Mouse (Mus musculus): ENCODE measurements at regions not wholly inside any gene's neighbourhood (a gene's known extent, or its start where the extent isn't known, plus 50 kb on each side); places are given as distances from the start of the nearest gene placed in this dataset.
A peak's percentile ranks its signal among the peaks of the same experiment; 100 is the strongest.

- no peak overlapping the region for H3K4me3 ChIP-seq
- intact Hi-C loops (cut with DNase I) = no loop called here
- no peak for TF ChIP-seq CTCF (IDR thresholded peaks at IDR 0.05)
- no peak for DNase-seq
- H3K27ac ChIP-seq = no peak overlapping the region
Measured at GRCm38 (mm10) chr10:98744662-98745061, 169.5 kb upstream of the Atp2b1 start.

- no peak for DNase-seq
- no peak overlapping the region for H3K27ac ChIP-seq
- no peak for TF ChIP-seq CTCF (IDR thresholded peaks at IDR 0.05)
- H3K4me3 ChIP-seq = no peak overlapping the region
- intact Hi-C loops (cut with DNase I) = no loop called here
Measured at GRCm38 (mm10) chr10:98745409-98745808, 168.8 kb upstream of the Atp2b1 start.

- TF ChIP-seq CTCF (IDR thresholded peaks at IDR 0.05) = no peak
- no peak for DNase-seq
- intact Hi-C loops (cut with DNase I) = no loop called here
- Histone ChIP-seq H3K27ac (no peak overlapping the region), H3K4me3 (no peak overlapping the region)
Measured at GRCm38 (mm10) chr10:98745861-98746260, 168.3 kb upstream of the Atp2b1 start.

GRCm38 (mm10) chr10:98748856-98749583, 165.2 kb upstream of the Atp2b1 start:
- TF ChIP-seq CTCF (IDR thresholded peaks at IDR 0.05) = no peak
- no peak for DNase-seq
- Histone ChIP-seq H3K27ac (no peak overlapping the region; the same call in 1 of the 2 replicates), H3K4me3 (no peak overlapping the region)
- intact Hi-C loops (cut with DNase I) = no loop called here

- intact Hi-C loops (cut with DNase I) = no loop called here
Measured at GRCm38 (mm10) chr10:98749584-98749947, 164.6 kb upstream of the Atp2b1 start.

GRCm38 (mm10) chr10:98751376-98752058, 162.7 kb upstream of the Atp2b1 start:
- Histone ChIP-seq H3K27ac (no peak overlapping the region), H3K4me3 (no peak overlapping the region)
- peak; percentile 24 for DNase-seq
- no peak for TF ChIP-seq CTCF (IDR thresholded peaks at IDR 0.05)
- intact Hi-C loops (cut with DNase I) = no loop called here

More at GRCm38 (mm10) chr10:98749584-98749947, 164.6 kb upstream of the Atp2b1 start:
- H3K27ac ChIP-seq = no peak overlapping the region
- no peak for TF ChIP-seq CTCF (IDR thresholded peaks at IDR 0.05)
- no peak for DNase-seq
- no peak overlapping the region for H3K4me3 ChIP-seq

GRCm38 (mm10) chr10:98761080-98761479, 153.1 kb upstream of the Atp2b1 start:
- intact Hi-C loops (cut with DNase I) = no loop called here
- no peak for DNase-seq
- no peak for TF ChIP-seq CTCF (IDR thresholded peaks at IDR 0.05)
- Histone ChIP-seq H3K4me3 (no peak overlapping the region), H3K27ac (no peak overlapping the region)

GRCm38 (mm10) chr10:98765786-98766419, 148.3 kb upstream of the Atp2b1 start:
- intact Hi-C loops (cut with DNase I) = no loop called here
- no peak for TF ChIP-seq CTCF (IDR thresholded peaks at IDR 0.05)
- no peak overlapping the region for H3K27ac ChIP-seq
- no peak for DNase-seq
- no peak overlapping the region for H3K4me3 ChIP-seq

- Histone ChIP-seq H3K4me3 (no peak overlapping the region), H3K27ac (no peak overlapping the region)
- no peak for TF ChIP-seq CTCF (IDR thresholded peaks at IDR 0.05)
- DNase-seq = no peak
- intact Hi-C loops (cut with DNase I) = loop anchor here (10.0 kb wide), 1 partner anchor 115 kb away; no protein-coding TSS in a partner anchor
Measured at GRCm38 (mm10) chr10:98779783-98780182, 134.4 kb upstream of the Atp2b1 start.

- intact Hi-C loops (cut with DNase I) = loop anchor here (10.0 kb wide), 1 partner anchor 114 kb away; no protein-coding TSS in a partner anchor
- no peak overlapping the region for H3K27ac ChIP-seq
- no peak for DNase-seq
- no peak overlapping the region for H3K4me3 ChIP-seq
- TF ChIP-seq CTCF (IDR thresholded peaks at IDR 0.05) = no peak
Measured at GRCm38 (mm10) chr10:98780938-98781337, 133.3 kb upstream of the Atp2b1 start.

GRCm38 (mm10) chr10:98781888-98782351, 132.3 kb upstream of the Atp2b1 start:
- no peak for DNase-seq
- intact Hi-C loops (cut with DNase I) = loop anchor here (10.0 kb wide), 1 partner anchor 113 kb away; no protein-coding TSS in a partner anchor
- TF ChIP-seq CTCF (IDR thresholded peaks at IDR 0.05) = no peak
- H3K4me3 ChIP-seq = no peak overlapping the region
- H3K27ac ChIP-seq = 0 out of 2 replicates have a peak overlapping the region, but pooled peaks have one; percentile 4

- intact Hi-C loops (cut with DNase I) = loop anchor here (10.0 kb wide), 1 partner anchor 109 kb away; no protein-coding TSS in a partner anchor
- DNase-seq = no peak
- no peak for TF ChIP-seq CTCF (IDR thresholded peaks at IDR 0.05)
- Histone ChIP-seq H3K27ac (no peak overlapping the region), H3K4me3 (no peak overlapping the region)
Measured at GRCm38 (mm10) chr10:98785411-98785810, 128.8 kb upstream of the Atp2b1 start.

- no peak for DNase-seq
- intact Hi-C loops (cut with DNase I) = loop anchor here (10.0 kb wide), 1 partner anchor 109 kb away; no protein-coding TSS in a partner anchor
- no peak for TF ChIP-seq CTCF (IDR thresholded peaks at IDR 0.05)
- Histone ChIP-seq H3K27ac (no peak overlapping the region), H3K4me3 (no peak overlapping the region)
Measured at GRCm38 (mm10) chr10:98786089-98786488, 128.1 kb upstream of the Atp2b1 start.

Data from gastrocnemius, adult 2 months (tissue).